Mouse (Mus musculus): Measurements from ENCODE around the gene Sohlh1.

Sohlh1 gene

GRCm38 (mm10) chr2:25847226-25847625 lies at the start of gene Sohlh1:
Sohlh1 (minus strand) TSS chr2:25847248.
- no peak for DNase-seq

- DNase-seq = no peak
Observed at GRCm38 (mm10) chr2:25892440-25892839, 45.4 kb upstream of the Sohlh1 start.

- peak in 1 of 2 experiments; percentile 11 for DNase-seq
Observed at GRCm38 (mm10) chr2:25888144-25888543, 41.1 kb upstream of the Sohlh1 start.

GRCm38 (mm10) chr2:25887226-25887625 lies 40.2 kb upstream of the Sohlh1 start:
- no peak for DNase-seq

GRCm38 (mm10) chr2:25884756-25885155 lies 37.7 kb upstream of the Sohlh1 start:
- DNase-seq = no peak

- no peak for DNase-seq
Observed at GRCm38 (mm10) chr2:25882276-25882675, 35.2 kb upstream of the Sohlh1 start.

GRCm38 (mm10) chr2:25879061-25879460 lies 32.0 kb upstream of the Sohlh1 start:
- no peak for DNase-seq

- no peak for DNase-seq
Observed at GRCm38 (mm10) chr2:25878516-25878915, 31.5 kb upstream of the Sohlh1 start.

GRCm38 (mm10) chr2:25877736-25878268 lies 30.8 kb upstream of the Sohlh1 start:
- no peak for DNase-seq

- no peak for DNase-seq
Observed at GRCm38 (mm10) chr2:25877250-25877735, 30.2 kb upstream of the Sohlh1 start.

- DNase-seq = no peak
Observed at GRCm38 (mm10) chr2:25866656-25867055, 19.6 kb upstream of the Sohlh1 start.

- no peak for DNase-seq
Observed at GRCm38 (mm10) chr2:25865412-25865811, 18.4 kb upstream of the Sohlh1 start.

- no peak for DNase-seq
Observed at GRCm38 (mm10) chr2:25864230-25864629, 17.2 kb upstream of the Sohlh1 start.

- DNase-seq = no peak
Observed at GRCm38 (mm10) chr2:25863337-25864131, 16.5 kb upstream of the Sohlh1 start, which contains the start of gene Kcnt1. Kcnt1 (plus strand) TSS chr2:25863734.

GRCm38 (mm10) chr2:25862696-25863270 lies 15.7 kb upstream of the Sohlh1 start:
- DNase-seq = no peak

GRCm38 (mm10) chr2:25862038-25862437 lies 15.0 kb upstream of the Sohlh1 start:
- DNase-seq = no peak

GRCm38 (mm10) chr2:25859891-25860290 lies 12.8 kb upstream of the Sohlh1 start:
- DNase-seq = no peak

- peak in 1 of 2 experiments; percentile 7 for DNase-seq
Observed at GRCm38 (mm10) chr2:25853998-25854397, 7.0 kb upstream of the Sohlh1 start.

- peak; percentile 21 for DNase-seq
Observed at GRCm38 (mm10) chr2:25852626-25853025, 5.6 kb upstream of the Sohlh1 start.

- DNase-seq = peak; percentile 18 to 69
Observed at GRCm38 (mm10) chr2:25850330-25850729, 3.3 kb upstream of the Sohlh1 start.

GRCm38 (mm10) chr2:25846516-25846915 lies 532 bp downstream of the Sohlh1 start:
- no peak for DNase-seq

GRCm38 (mm10) chr2:25844097-25844496 lies 3.0 kb downstream of the Sohlh1 start:
- no peak for DNase-seq

GRCm38 (mm10) chr2:25842758-25843157 lies 4.3 kb downstream of the Sohlh1 start:
- DNase-seq = no peak

- DNase-seq = no peak
Observed at GRCm38 (mm10) chr2:25842161-25842560, 4.9 kb downstream of the Sohlh1 start.

All from spleen, adult 18-20 months (tissue).